Mouse (Mus musculus) myocyte (in vitro differentiated cells): ENCODE measurements around the gene Itm2b. TPM values are rescaled to one million over a fixed set of nuclear protein-coding genes. Genes with fewer than 3 reads are reported as not detected.
A peak's percentile ranks its signal among the peaks of the same experiment; 100 is the strongest.

Experiments used
- H3K27me3 ChIP-seq: one replicate; pipeline ENCODE4 v1.6.1; 2011; ENCODE audit not compliant: control insufficient read depth, insufficient read depth, insufficient read length
- H3K36me3 ChIP-seq: one replicate; pipeline ENCODE4 v1.6.1; 2011; ENCODE audit not compliant: control insufficient read depth, insufficient read depth
- H3K4me2 ChIP-seq: one replicate; pipeline ENCODE4 v1.6.1; 2011; ENCODE audit warnings: low read depth, control low read depth
- H3K4me3 ChIP-seq: one replicate; pipeline ENCODE4 v1.5.1; 2011; ENCODE audit warnings: mild to moderate bottlenecking, control low read depth, moderate library complexity
- H3K79me2 ChIP-seq: one replicate; pipeline ENCODE4 v1.6.1; 2011; ENCODE audit not compliant: control insufficient read depth, insufficient read depth
- H3ac ChIP-seq: one replicate; pipeline ENCODE4 v1.6.1; 2011; ENCODE audit not compliant: control insufficient read depth, insufficient read length
- CEBPB ChIP-seq: IDR thresholded peaks from 2 replicates; pipeline ENCODE4 v1.6.1; 2011; ENCODE audit warnings: mild to moderate bottlenecking, moderate library complexity; ENCODE audit not compliant: poor library complexity, insufficient read depth, severe bottlenecking
- E2F4 ChIP-seq: IDR thresholded peaks from one replicate; pipeline ENCODE4 v1.6.1; 2011; ENCODE audit warnings: mild to moderate bottlenecking, control low read depth, moderate library complexity; ENCODE audit not compliant: insufficient read depth
- MAX ChIP-seq: IDR thresholded peaks from one replicate; pipeline ENCODE4 v1.6.1; 2011; ENCODE audit warnings: low read depth, mild to moderate bottlenecking, control low read depth
- MYOD1 ChIP-seq, 3 experiments: IDR thresholded peaks; one replicate each; pipeline ENCODE4 v1.6.1; 2011; ENCODE audit warnings: control low read depth in 2 of 3, low read depth in 2 of 3, mild to moderate bottlenecking in 2 of 3, moderate library complexity in 1 of 3; ENCODE audit not compliant: insufficient read length in 2 of 3, control insufficient read depth in 1 of 3
- MYOG ChIP-seq, 3 experiments: IDR thresholded peaks; one replicate each; pipeline ENCODE4 v1.6.1; 2011; ENCODE audit warnings: control low read depth in 2 of 3, low read depth in 2 of 3, mild to moderate bottlenecking in 2 of 3; ENCODE audit not compliant: insufficient read length in 2 of 3, control insufficient read depth in 1 of 3, insufficient read depth in 1 of 3
- POLR2A ChIP-seq: IDR thresholded peaks from one replicate; pipeline ENCODE4 v1.6.1; 2011; ENCODE audit warnings: low read depth, mild to moderate bottlenecking, control low read depth, moderate library complexity; ENCODE audit not compliant: insufficient read length
- POLR2AphosphoS2 ChIP-seq: IDR thresholded peaks from one replicate; pipeline ENCODE4 v1.6.1; 2011; ENCODE audit warnings: low read depth, control low read depth; ENCODE audit not compliant: insufficient read length
- REST ChIP-seq: IDR thresholded peaks from one replicate; pipeline ENCODE4 v1.6.1; 2011; ENCODE audit warnings: mild to moderate bottlenecking, control low read depth, moderate library complexity; ENCODE audit not compliant: insufficient read depth, insufficient read length
- SRF ChIP-seq: IDR thresholded peaks from one replicate; pipeline ENCODE4 v1.6.1; 2011; ENCODE audit warnings: low read depth; ENCODE audit not compliant: control insufficient read depth, insufficient read length
- TCF12 ChIP-seq: IDR thresholded peaks from one replicate; pipeline ENCODE4 v1.6.1; 2011; ENCODE audit warnings: mild to moderate bottlenecking, control low read depth; ENCODE audit not compliant: poor library complexity, insufficient read depth, severe bottlenecking
- TCF3 ChIP-seq: IDR thresholded peaks from one replicate; pipeline ENCODE4 v1.6.1; 2011; ENCODE audit warnings: low read depth, control low read depth; ENCODE audit not compliant: insufficient read length
- USF1 ChIP-seq: IDR thresholded peaks from one replicate; pipeline ENCODE4 v1.6.1; 2011; ENCODE audit warnings: low read depth, mild to moderate bottlenecking, control low read depth, moderate library complexity
- polyA plus RNA-seq: library from polyadenylated mRNA; unstranded; fragments of >200 nt; fragmentation: generic; extraction: Trizol; gene quantifications from one replicate; pipeline ENCODE4 v1.2.1, GENCODE M21; 2012; ENCODE audit warnings: missing spikeins

Itm2b gene
- polyA plus RNA-seq, result 530 TPM

DNA sequence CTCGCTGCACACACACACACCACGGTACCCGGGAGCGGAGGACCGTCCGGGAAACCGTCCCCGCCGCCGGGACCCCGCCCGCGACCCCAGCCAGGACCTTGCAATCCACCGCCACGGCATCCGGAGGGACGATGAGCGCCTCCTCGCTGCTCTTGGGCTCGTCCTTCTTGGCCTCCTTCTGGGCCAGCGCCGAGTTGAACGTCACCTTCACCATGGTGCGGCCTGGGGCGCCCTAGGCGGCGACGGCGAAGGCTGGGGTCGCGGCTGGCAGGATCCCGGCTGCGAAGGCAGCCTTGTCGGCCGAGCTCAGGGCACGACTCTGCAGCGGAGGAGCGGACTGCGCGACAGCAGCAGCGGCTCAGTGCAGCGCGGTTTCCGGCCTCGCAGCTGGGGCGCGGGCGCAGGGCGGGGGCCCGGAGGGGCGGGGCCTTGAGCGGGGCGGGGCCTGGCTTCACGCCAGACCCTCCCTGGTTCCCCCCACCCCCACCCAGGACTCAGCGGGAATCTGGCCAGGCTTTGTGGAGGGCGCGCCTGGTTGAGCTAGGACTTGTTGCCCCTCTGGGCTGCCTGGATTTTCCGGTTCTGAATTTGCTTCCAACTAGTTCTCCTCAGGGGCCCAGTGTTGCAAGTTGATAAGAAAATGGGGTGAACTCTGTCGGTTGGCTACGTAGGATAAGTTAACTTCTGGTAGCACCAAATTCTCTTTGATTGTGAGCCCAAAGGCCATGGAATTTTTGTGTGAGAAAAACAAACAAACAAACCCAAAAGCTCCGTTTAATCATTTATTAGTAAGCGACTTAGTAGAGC lies at the start of gene Itm2b:
Itm2b (minus strand) TSS at position 377 of the 807 bp plus-strand sequence.
- peak within 1 kb of the TSS; percentile 76 for H3K4me3 ChIP-seq
- TF ChIP-seq MYOG (IDR thresholded peaks at IDR 0.05; ENCODE audit: control insufficient read depth in 1 of 3, insufficient read depth in 1 of 3, insufficient read length in 2 of 3, low read depth in 2 of 3) (peak in 2 of 3 experiments; percentile 59 to 78), USF1 (no peak), MYOD1 (IDR thresholded peaks at IDR 0.05; ENCODE audit: control insufficient read depth in 1 of 3, insufficient read length in 2 of 3, low read depth in 2 of 3) (peak in 2 of 3 experiments; percentile 29 to 82), REST (peak; percentile 22), E2F4 (no peak), TCF12 (no peak), MAX (no peak), POLR2AphosphoS2 (peak; percentile 99), SRF (no peak), POLR2A (peak; percentile 99), CEBPB (no peak), TCF3 (peak; percentile 24)
- H3K79me2 ChIP-seq, result peaks cover 49% of the 10 kb centered on the region
- H3ac ChIP-seq, result peak within 1 kb of the TSS; percentile 85
- peak within 1 kb of the TSS; percentile 91 for H3K4me2 ChIP-seq
- H3K36me3 ChIP-seq, result peaks cover 12% of the 10 kb centered on the region
- no peaks in the 10 kb centered on the region for H3K27me3 ChIP-seq

DNA sequence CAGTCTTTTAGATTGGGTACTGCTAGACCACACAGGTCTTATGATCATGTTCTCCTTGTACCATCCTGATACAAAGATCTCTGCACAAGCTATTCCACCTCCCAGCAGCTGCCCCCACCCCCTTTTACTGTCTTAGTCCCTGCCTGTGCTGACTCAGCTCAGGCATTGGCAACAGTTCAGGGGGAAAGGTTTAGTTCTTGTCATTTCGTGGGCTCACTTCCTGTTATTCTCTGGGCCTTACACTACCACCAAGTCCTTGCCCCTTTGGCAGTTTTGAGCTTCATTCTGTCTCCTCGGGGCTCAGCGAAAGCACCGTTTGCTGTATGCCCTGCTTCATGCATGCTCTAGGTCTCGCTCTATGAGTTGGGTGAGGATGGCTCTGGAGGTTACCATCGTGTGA lies 48.4 kb upstream of the Itm2b start:
- H3K79me2 ChIP-seq, result no peaks in the 10 kb centered on the region
- H3ac ChIP-seq, result no peak overlapping the region
- no peak overlapping the region for H3K4me3 ChIP-seq
- H3K4me2 ChIP-seq, result no peak overlapping the region
- no peaks in the 10 kb centered on the region for H3K36me3 ChIP-seq
- TF ChIP-seq TCF12 (no peak), POLR2A (no peak), TCF3 (no peak), CEBPB (no peak), MAX (no peak), E2F4 (no peak), SRF (no peak), REST (no peak), POLR2AphosphoS2 (no peak)
- no peaks in the 10 kb centered on the region for H3K27me3 ChIP-seq

DNA sequence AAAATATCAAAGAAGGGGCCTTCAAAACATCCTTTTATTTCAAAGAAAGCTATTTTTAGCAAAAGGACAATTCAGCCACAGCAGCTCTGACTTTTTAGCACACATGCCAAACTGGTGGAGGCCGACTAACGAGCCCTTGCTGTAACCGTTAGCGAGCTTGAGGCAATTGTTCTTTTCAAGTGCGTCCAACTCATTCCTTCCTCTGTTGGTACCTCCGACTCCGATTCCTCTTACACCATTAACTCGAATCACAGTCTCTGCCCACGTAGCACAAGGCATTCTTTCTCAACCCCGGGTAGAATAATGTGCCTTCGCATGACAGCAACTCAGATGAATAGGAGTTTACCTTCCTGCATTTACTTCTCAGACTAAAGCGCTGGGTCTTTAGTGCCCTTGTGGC lies 45.5 kb upstream of the Itm2b start:
- no peak for TF ChIP-seq USF1
- no peak for TF ChIP-seq POLR2AphosphoS2
- TF ChIP-seq MAX, result no peak
- H3K4me3 ChIP-seq, result no peak overlapping the region
- H3K4me2 ChIP-seq, result no peak overlapping the region
- no peaks in the 10 kb centered on the region for H3K27me3 ChIP-seq
- no peak overlapping the region for H3ac ChIP-seq
- no peaks in the 10 kb centered on the region for H3K36me3 ChIP-seq
- no peaks in the 10 kb centered on the region for H3K79me2 ChIP-seq

DNA sequence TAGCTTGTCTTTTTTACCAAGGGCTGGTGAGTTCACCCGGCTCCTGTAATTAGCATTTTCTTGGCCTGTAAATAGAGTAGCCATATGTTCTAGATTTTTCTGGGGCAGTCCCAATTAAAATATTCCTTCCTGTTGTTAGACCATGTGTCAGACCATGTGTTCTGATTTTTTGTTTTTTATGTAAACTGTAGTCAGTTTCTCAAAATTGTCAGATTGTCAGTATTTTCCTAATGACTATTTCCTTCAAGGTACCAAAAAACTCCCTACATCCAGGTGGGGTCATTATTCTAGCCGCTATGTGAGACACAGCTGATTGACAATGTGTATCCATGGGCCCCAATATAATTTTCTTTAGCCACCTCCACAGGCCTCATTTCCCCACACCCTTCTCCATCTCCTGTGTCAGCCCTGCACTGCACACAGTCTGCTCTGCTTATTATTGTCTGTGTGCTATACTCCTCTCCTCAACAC lies 40.5 kb upstream of the Itm2b start:
- H3K79me2 ChIP-seq, result no peaks in the 10 kb centered on the region
- H3K4me3 ChIP-seq, result no peak overlapping the region
- no peak for TF ChIP-seq MYOD1 (IDR thresholded peaks at IDR 0.05; ENCODE audit: control insufficient read depth in 1 of 3, insufficient read length in 2 of 3, low read depth in 2 of 3)
- TF ChIP-seq POLR2AphosphoS2, result no peak
- TF ChIP-seq TCF12, result no peak
- TF ChIP-seq REST, result no peak
- no peak for TF ChIP-seq MAX
- no peak for TF ChIP-seq MYOG (IDR thresholded peaks at IDR 0.05; ENCODE audit: control insufficient read depth in 1 of 3, insufficient read depth in 1 of 3, insufficient read length in 2 of 3, low read depth in 2 of 3)
- TF ChIP-seq USF1, result no peak
- TF ChIP-seq SRF, result no peak
- no peak for TF ChIP-seq CEBPB
- no peak for TF ChIP-seq TCF3
- TF ChIP-seq POLR2A, result no peak
- TF ChIP-seq E2F4, result no peak
- no peak overlapping the region for H3K4me2 ChIP-seq
- H3K27me3 ChIP-seq, result no peaks in the 10 kb centered on the region
- no peaks in the 10 kb centered on the region for H3K36me3 ChIP-seq
- no peak overlapping the region for H3ac ChIP-seq

DNA sequence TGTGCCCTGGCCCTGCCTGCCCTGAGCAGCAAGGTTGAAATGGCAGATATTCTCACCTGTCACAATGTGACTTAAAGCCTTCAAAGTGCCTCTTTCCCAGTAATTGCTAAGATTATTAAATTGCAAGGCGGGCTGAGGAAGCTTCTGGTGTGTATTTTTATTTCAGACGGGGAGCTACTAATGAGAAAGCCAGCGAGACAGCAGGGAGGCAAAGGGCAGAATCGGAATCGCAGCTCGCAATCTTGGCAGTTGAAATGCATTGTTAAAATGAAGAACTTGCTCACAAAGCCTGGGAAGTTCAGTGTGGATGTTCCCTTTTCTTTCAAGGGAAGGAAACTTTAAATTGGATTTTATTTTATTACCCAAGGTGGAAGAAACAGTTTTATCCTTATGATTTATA lies 39.9 kb upstream of the Itm2b start:
- H3K4me2 ChIP-seq, result no peak overlapping the region
- no peaks in the 10 kb centered on the region for H3K36me3 ChIP-seq
- H3ac ChIP-seq, result no peak overlapping the region
- H3K4me3 ChIP-seq, result no peak overlapping the region
- no peaks in the 10 kb centered on the region for H3K79me2 ChIP-seq
- TF ChIP-seq REST (no peak), USF1 (no peak), TCF12 (no peak), POLR2AphosphoS2 (no peak), SRF (no peak), MYOG (IDR thresholded peaks at IDR 0.05; ENCODE audit: control insufficient read depth in 1 of 3, insufficient read depth in 1 of 3, insufficient read length in 2 of 3, low read depth in 2 of 3) (no peak), E2F4 (no peak), MYOD1 (IDR thresholded peaks at IDR 0.05; ENCODE audit: control insufficient read depth in 1 of 3, insufficient read length in 2 of 3, low read depth in 2 of 3) (no peak), TCF3 (no peak), CEBPB (no peak), POLR2A (no peak), MAX (no peak)
- H3K27me3 ChIP-seq, result no peaks in the 10 kb centered on the region
